Mouse (Mus musculus): ENCODE results near the gene Nmur1. TPM values are rescaled to one million over a fixed set of nuclear protein-coding genes. Genes with fewer than 3 reads are reported as not detected.
"Not testable (repeated sequence)": the region's sequence is repeated elsewhere in the genome, so short reads cannot be mapped to it uniquely, and the experiment has no call there.

Nmur1 gene
- polyA plus RNA-seq (2016; fragmentation: Nextera tagmentation; extraction: Ambion mirVana) = not detected in 2 replicates

GRCm38 (mm10) chr1:86426128-86426527, at the start of gene Nmur1, which contains the start of gene Tex44:
TSS of gene Nmur1 (minus strand) at chr1:86426228.
TSS of gene Tex44 (plus strand) at chr1:86426329.
- H3K4me3 ChIP-seq = no peak within 1 kb of the TSS
- peak within 1 kb of the TSS; percentile 84 for H3K27ac ChIP-seq (replicated peaks)
- H3K4me2 ChIP-seq (replicated peaks) = peak within 1 kb of the TSS; percentile 27
- H3K27me3 ChIP-seq = no peaks in the 10 kb centered on the region
- no peaks in the 10 kb centered on the region for H3K36me3 ChIP-seq
- ATAC-seq (ENCODE audit: low FRiP score, low read depth) = no peak
- H3K4me1 ChIP-seq = peaks cover 25% of the 10 kb centered on the region
- no peaks in the 10 kb centered on the region for H3K9me3 ChIP-seq
- 92% methylated on average over 8 of the region's 8 CpGs for WGBS
- no peak within 1 kb of the TSS; the same call in 1 of the 2 replicates for H3K9ac ChIP-seq (replicated peaks)

DNA sequence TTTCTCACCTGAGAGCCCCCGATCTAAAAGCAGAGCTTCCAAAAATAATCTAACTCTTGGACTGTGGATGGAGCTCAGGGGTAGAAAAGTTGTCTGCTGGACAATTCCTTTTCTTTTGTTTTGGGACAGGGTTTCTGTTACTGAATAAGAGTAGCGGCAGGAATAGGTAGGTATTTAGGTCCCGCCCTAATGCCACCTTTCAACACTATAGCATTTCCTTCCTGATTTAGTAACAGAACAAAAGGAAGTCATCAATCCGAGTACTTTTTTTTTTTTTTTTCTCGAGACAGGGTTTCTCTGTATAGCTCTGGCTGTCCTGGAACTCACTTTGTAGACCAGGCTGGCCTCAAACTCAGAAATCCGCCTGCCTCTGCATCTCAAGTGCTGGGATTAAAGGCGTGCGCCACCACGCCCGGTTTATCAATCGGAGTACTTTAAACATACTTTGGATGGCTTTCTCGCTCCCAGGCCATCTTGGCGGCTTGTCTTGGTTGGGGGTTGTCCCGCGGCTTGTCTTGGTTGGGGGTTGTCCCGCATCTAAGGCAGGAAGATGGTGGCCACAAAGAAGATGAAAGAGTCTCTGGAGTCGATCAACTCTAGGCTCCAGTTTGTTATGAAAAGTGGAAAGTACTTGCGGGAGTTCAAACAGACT, 47.2 kb upstream of the Nmur1 start:
- Histone ChIP-seq H3K27ac (replicated peaks) (no peak overlapping the region), H3K9ac (replicated peaks) (no peak overlapping the region), H3K4me2 (replicated peaks) (no peak overlapping the region), H3K4me3 (no peak overlapping the region), H3K36me3 (no peaks in the 10 kb centered on the region), H3K9me3 (no peaks in the 10 kb centered on the region), H3K4me1 (peaks cover 9% of the 10 kb centered on the region; the same call in 1 of the 2 replicates), H3K27me3 (0 out of 2 replicates have a peak, but pooled peaks cover 4% of the 10 kb centered on the region)
- 93% methylated on average over 18 of the region's 18 CpGs for WGBS
- ATAC-seq (ENCODE audit: low FRiP score, low read depth) = no peak

GRCm38 (mm10) chr1:86472197-86472952, 46.3 kb upstream of the Nmur1 start:
- peak; percentile 49; the same call in 1 of the 2 replicates for ATAC-seq (ENCODE audit: low FRiP score, low read depth)
- 24% methylated on average over 31 of the region's 31 CpGs for WGBS
- Histone ChIP-seq H3K4me3 (0 out of 2 replicates have a peak overlapping the region, but pooled peaks have one; percentile 0), H3K36me3 (no peaks in the 10 kb centered on the region), H3K9ac (replicated peaks) (peak overlapping the region; percentile 39; the same call in 1 of the 2 replicates), H3K4me2 (replicated peaks) (peak overlapping the region; percentile 40), H3K4me1 (peaks cover 9% of the 10 kb centered on the region; the same call in 1 of the 2 replicates), H3K27ac (replicated peaks) (peak overlapping the region; percentile 27), H3K9me3 (no peaks in the 10 kb centered on the region), H3K27me3 (0 out of 2 replicates have a peak, but pooled peaks cover 4% of the 10 kb centered on the region)

DNA sequence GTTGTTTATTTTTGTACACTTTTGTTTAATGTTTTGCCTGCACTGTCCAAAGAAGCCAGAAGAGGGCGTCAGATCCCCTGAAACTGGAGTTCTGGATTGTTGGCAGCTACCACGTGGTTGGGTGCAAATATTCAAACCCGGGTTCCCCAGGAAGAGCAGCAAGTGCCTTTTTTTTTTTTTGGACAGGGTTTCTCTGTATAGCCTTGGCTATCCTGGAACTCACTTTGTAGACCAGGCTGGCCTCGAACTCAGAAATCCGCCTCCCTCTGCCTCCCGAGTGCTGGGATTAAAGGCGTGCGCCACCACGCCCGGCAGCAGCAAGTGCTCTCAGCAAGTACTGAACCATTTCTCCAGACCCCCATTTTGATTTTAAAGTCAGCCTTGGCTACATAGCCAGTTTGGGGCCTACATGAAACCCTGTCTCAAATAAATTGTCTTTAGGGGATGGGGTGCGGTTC, 45.5 kb upstream of the Nmur1 start:
- WGBS = 73% methylated on average over 11 of the region's 11 CpGs
- H3K36me3 ChIP-seq; H3K27me3 ChIP-seq; H3K4me3 ChIP-seq; H3K4me1 ChIP-seq; H3K4me2 ChIP-seq (replicated peaks); ATAC-seq (ENCODE audit: low FRiP score, low read depth); H3K27ac ChIP-seq (replicated peaks); H3K9me3 ChIP-seq; H3K9ac ChIP-seq (replicated peaks): not testable (repeated sequence)

GRCm38 (mm10) chr1:86470519-86471181, 44.6 kb upstream of the Nmur1 start:
- WGBS = 79% methylated on average over 12 of the region's 12 CpGs
- Histone ChIP-seq H3K4me3 (no peak overlapping the region), H3K4me1 (peaks cover 9% of the 10 kb centered on the region; the same call in 1 of the 2 replicates), H3K27me3 (0 out of 2 replicates have a peak, but pooled peaks cover 4% of the 10 kb centered on the region), H3K9ac (replicated peaks) (no peak overlapping the region), H3K9me3 (no peaks in the 10 kb centered on the region), H3K36me3 (no peaks in the 10 kb centered on the region), H3K4me2 (replicated peaks) (no peak overlapping the region), H3K27ac (replicated peaks) (no peak overlapping the region; the same call in 1 of the 2 replicates)
- ATAC-seq (ENCODE audit: low FRiP score, low read depth) = 0 out of 2 replicates have a peak, but pooled peaks have one; percentile 19

- no peak overlapping the region for H3K4me3 ChIP-seq
- H3K27ac ChIP-seq (replicated peaks) = no peak overlapping the region
- H3K9ac ChIP-seq (replicated peaks) = no peak overlapping the region
- peaks cover 11% of the 10 kb centered on the region for H3K4me1 ChIP-seq
- 0 out of 2 replicates have a peak, but pooled peaks cover 4% of the 10 kb centered on the region for H3K27me3 ChIP-seq
- no peak overlapping the region for H3K4me2 ChIP-seq (replicated peaks)
- 96% methylated on average over 4 of the region's 4 CpGs for WGBS
- ATAC-seq (ENCODE audit: low FRiP score, low read depth) = no peak
- H3K9me3 ChIP-seq = no peaks in the 10 kb centered on the region
- H3K36me3 ChIP-seq = no peaks in the 10 kb centered on the region
Observed at GRCm38 (mm10) chr1:86469876-86470275, 43.8 kb upstream of the Nmur1 start.

DNA sequence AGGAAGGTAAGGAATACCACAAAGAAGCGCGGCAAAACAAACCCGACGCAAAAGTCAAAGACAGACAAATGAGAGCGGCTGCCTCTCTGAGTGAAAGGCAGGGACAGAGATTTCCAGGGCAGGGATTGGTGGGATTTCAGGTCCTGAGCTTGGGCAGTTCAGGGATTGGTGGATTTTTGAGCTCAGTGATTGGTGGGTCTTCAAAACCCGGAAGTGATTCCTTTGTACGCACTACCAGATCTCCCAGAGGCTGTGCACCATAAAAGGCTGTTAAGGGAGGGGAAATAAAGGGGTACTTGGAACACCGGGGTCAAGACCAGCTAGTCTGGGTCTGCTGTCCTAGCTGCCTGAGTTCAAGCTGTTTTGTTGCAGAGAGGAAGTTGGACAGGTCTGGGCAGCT, 41.4 kb upstream of the Nmur1 start:
- Histone ChIP-seq H3K36me3 (no peaks in the 10 kb centered on the region), H3K4me3 (no peak overlapping the region), H3K27me3 (0 out of 2 replicates have a peak, but pooled peaks cover 4% of the 10 kb centered on the region), H3K9ac (replicated peaks) (no peak overlapping the region), H3K4me2 (replicated peaks) (no peak overlapping the region), H3K4me1 (peaks cover 13% of the 10 kb centered on the region), H3K27ac (replicated peaks) (no peak overlapping the region), H3K9me3 (no peaks in the 10 kb centered on the region)
- 83% methylated on average over 8 of the region's 8 CpGs for WGBS
- no peak for ATAC-seq (ENCODE audit: low FRiP score, low read depth)

DNA sequence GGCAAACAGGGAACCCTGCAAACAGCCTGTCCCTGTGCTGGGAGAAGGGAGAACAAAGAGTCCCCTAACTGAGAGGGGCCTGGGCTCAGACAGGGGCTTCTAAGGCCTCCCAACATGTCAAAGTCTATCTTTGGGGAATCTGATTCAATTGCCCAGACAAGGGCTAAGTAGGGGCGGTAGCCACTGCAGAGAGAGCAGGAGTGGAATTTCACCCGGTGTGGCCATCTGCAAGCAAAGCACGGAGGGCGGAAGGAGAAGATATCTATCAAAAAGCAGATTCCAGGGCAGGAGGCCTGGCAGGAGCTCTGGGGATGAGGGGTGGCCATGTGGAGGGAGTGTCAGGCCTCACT, 38.8 kb upstream of the Nmur1 start:
- Histone ChIP-seq H3K27ac (replicated peaks) (peak overlapping the region; percentile 77), H3K4me3 (no peak overlapping the region), H3K36me3 (no peaks in the 10 kb centered on the region), H3K4me1 (peaks cover 8% of the 10 kb centered on the region), H3K9me3 (0 out of 2 replicates have a peak, but pooled peaks cover 4% of the 10 kb centered on the region), H3K4me2 (replicated peaks) (no peak overlapping the region), H3K9ac (replicated peaks) (0 out of 2 replicates have a peak overlapping the region, but pooled peaks have one; percentile 24), H3K27me3 (no peaks in the 10 kb centered on the region)
- WGBS = 58% methylated on average over 4 of the region's 4 CpGs
- ATAC-seq (ENCODE audit: low FRiP score, low read depth) = peak; percentile 44; the same call in 1 of the 2 replicates

DNA sequence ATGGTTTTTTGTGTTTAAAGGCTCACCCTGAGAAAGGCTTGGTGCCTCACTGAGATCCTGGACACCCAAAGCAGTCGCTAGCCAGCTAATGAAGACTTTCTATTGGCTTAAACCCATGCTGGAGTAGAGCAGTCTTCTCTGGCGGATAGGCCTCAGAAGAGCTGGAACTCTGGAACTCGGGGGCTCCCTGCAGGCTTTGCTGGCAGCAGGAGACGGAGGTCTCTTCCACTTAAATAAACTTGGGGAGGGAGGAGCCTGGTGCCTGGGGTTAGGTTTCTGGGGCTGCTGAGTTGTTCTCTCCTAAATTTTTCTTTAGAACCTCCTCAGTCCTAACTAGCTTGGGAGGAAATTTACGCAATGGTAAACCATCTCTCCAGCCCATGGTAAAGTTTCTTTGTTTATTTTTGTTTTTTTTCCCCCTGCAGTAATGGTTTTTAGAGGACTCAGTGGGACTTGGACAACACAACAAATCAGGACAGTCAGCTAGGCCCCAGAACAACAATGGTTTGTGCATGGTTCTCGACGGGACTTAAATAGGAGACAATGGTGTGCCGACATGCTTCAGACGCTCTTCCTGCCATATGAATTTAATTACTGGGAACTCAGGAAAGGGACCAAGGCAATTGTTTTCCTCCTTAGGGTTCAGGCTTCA, 38.3 kb upstream of the Nmur1 start:
- H3K27me3 ChIP-seq = no peaks in the 10 kb centered on the region
- no peak overlapping the region for H3K4me2 ChIP-seq (replicated peaks)
- H3K4me3 ChIP-seq = no peak overlapping the region
- 0 out of 2 replicates have a peak, but pooled peaks have one; percentile 6 for ATAC-seq (ENCODE audit: low FRiP score, low read depth)
- peaks cover 8% of the 10 kb centered on the region for H3K4me1 ChIP-seq
- WGBS = 42% methylated on average over 9 of the region's 9 CpGs
- H3K36me3 ChIP-seq = no peaks in the 10 kb centered on the region
- H3K9me3 ChIP-seq = 0 out of 2 replicates have a peak, but pooled peaks cover 4% of the 10 kb centered on the region
- H3K27ac ChIP-seq (replicated peaks) = peak overlapping the region; percentile 77
- 0 out of 2 replicates have a peak overlapping the region, but pooled peaks have one; percentile 24 for H3K9ac ChIP-seq (replicated peaks)

GRCm38 (mm10) chr1:86459371-86459770, 33.3 kb upstream of the Nmur1 start:
- Histone ChIP-seq H3K9ac (replicated peaks) (no peak overlapping the region), H3K9me3 (0 out of 2 replicates have a peak, but pooled peaks cover 4% of the 10 kb centered on the region), H3K4me2 (replicated peaks) (no peak overlapping the region), H3K27ac (replicated peaks) (no peak overlapping the region), H3K36me3 (no peaks in the 10 kb centered on the region), H3K4me3 (no peak overlapping the region), H3K4me1 (peaks cover 1% of the 10 kb centered on the region; the same call in 1 of the 2 replicates), H3K27me3 (no peaks in the 10 kb centered on the region; the same call in 1 of the 2 replicates)
- WGBS = 88% methylated on average over 4 of the region's 4 CpGs
- ATAC-seq (ENCODE audit: low FRiP score, low read depth) = no peak
